Mouse (Mus musculus): Measurements from ENCODE around the gene Prkar2b. TPM values are rescaled to one million over a fixed set of nuclear protein-coding genes. Genes with fewer than 3 reads are reported as not detected.
A peak's percentile ranks its signal among the peaks of the same experiment; 100 is the strongest.

Gene Prkar2b
- polyA plus RNA-seq, 1 experiment from 2014 or later = 16.2 TPM

- 58% methylated on average over 4 of the region's 4 CpGs for WGBS
- no peak overlapping the region for H3K4me2 ChIP-seq
- H3K27ac ChIP-seq = no peak overlapping the region
- no peak overlapping the region for H3K9ac ChIP-seq
- H3K4me3 ChIP-seq = no peak overlapping the region
- ATAC-seq (ENCODE audit: insufficient number of reproducible peaks, low FRiP score, low TSS enrichment, low read depth) = no peak
- no peaks in the 10 kb centered on the region for H3K9me3 ChIP-seq
- H3K4me1 ChIP-seq = peaks cover 5% of the 10 kb centered on the region; the same call in 1 of the 2 replicates
- no peaks in the 10 kb centered on the region for H3K27me3 ChIP-seq
- peaks cover 63% of the 10 kb centered on the region for H3K36me3 ChIP-seq
Observed at GRCm38 (mm10) chr12:31926661-31927061, 134.4 kb downstream of the Prkar2b start.

DNA sequence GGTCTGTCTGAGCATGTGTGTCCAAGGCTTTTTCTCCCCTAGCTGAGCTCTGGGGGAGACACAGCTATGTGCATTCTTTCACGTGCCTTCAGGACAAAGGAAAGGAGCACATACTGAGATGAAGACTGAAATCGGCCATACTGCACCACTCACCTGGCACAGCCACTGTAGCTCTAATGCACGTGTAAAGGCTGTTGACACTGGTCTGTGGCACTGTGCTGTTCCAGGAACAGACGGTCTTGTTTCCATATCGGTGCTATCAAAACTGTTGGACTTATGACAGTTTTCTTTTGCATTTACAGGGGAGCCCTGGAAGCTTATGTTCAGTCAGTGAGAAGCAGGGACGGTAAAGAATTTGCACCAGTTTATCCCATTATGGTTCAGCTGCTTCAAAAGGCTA, 135.8 kb downstream of the Prkar2b start:
- H3K27ac ChIP-seq = peak overlapping the region; percentile 47; the same call in 1 of the 2 replicates
- ATAC-seq (ENCODE audit: insufficient number of reproducible peaks, low FRiP score, low TSS enrichment, low read depth) = no peak

GRCm38 (mm10) chr12:31924135-31924534, 137.0 kb downstream of the Prkar2b start:
- Histone ChIP-seq H3K9me3 (no peaks in the 10 kb centered on the region), H3K36me3 (peaks cover 54% of the 10 kb centered on the region), H3K4me1 (peaks cover 5% of the 10 kb centered on the region; the same call in 1 of the 2 replicates), H3K4me2 (no peak overlapping the region), H3K4me3 (no peak overlapping the region), H3K27me3 (no peaks in the 10 kb centered on the region), H3K27ac (no peak overlapping the region), H3K9ac (no peak overlapping the region)
- no peak for ATAC-seq (ENCODE audit: insufficient number of reproducible peaks, low FRiP score, low TSS enrichment, low read depth)
- WGBS = 77% methylated on average over 3 of the region's 3 CpGs

More for the DNA sequence above, 135.8 kb downstream of the Prkar2b start:
- peaks cover 58% of the 10 kb centered on the region for H3K36me3 ChIP-seq
- no peak overlapping the region for H3K9ac ChIP-seq
- H3K9me3 ChIP-seq = no peaks in the 10 kb centered on the region
- H3K4me3 ChIP-seq = no peak overlapping the region
- no peak overlapping the region for H3K4me2 ChIP-seq
- WGBS = 48% methylated on average over 6 of the region's 6 CpGs
- H3K4me1 ChIP-seq = peaks cover 5% of the 10 kb centered on the region; the same call in 1 of the 2 replicates
- no peaks in the 10 kb centered on the region for H3K27me3 ChIP-seq

DNA sequence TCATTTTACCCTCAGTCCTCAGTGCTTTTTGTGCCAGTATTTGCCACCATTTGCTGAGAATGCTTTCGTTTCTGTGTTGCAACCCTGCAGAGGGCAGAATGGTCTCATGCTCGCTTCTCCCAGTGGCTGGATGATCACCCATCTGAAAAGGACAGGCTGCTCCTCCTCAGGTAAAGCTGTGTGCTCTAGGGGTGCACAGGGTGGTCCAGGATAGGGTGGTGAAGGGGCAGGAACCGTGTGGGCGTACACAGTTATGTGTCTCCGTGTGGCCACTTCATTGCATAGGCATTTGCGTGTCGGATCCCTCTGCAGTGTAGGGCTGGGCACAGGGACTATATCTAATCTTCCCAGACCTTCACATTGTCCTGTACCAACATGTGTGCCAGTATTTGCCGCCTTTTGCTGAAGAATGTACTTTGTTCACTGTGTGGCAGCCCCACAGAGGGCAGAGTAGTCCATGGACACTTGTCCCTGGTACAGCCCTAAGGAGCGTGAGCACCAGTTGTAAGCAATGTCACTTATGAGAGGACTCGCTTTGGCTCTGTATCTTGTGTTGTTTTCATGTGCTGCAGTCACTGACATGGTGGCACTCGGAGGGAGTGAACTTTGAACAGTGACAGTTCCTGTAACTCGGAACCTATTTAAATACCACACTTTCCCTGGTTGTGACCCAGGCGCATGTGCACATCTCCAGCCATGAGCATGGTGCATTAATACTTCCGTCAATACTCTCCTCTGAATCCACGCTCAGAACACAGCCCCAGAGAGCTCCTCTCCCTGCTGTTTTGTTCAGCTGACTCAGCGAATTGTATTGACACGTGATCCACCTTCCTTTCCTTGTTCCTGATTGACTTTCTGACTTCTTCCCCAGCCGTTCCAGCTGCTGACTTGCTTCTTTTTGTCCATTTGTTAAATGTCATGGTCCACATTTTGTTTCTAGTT, 140.4 kb downstream of the Prkar2b start:
- Histone ChIP-seq H3K27me3 (no peaks in the 10 kb centered on the region), H3K36me3 (peaks cover 38% of the 10 kb centered on the region), H3K4me2 (no peak overlapping the region), H3K9me3 (no peaks in the 10 kb centered on the region), H3K4me1 (0 out of 2 replicates have a peak, but pooled peaks cover 2% of the 10 kb centered on the region), H3K27ac (no peak overlapping the region), H3K4me3 (no peak overlapping the region), H3K9ac (no peak overlapping the region)
- no peak for ATAC-seq (ENCODE audit: insufficient number of reproducible peaks, low FRiP score, low TSS enrichment, low read depth)
- 83% methylated on average over 18 of the region's 18 CpGs for WGBS

DNA sequence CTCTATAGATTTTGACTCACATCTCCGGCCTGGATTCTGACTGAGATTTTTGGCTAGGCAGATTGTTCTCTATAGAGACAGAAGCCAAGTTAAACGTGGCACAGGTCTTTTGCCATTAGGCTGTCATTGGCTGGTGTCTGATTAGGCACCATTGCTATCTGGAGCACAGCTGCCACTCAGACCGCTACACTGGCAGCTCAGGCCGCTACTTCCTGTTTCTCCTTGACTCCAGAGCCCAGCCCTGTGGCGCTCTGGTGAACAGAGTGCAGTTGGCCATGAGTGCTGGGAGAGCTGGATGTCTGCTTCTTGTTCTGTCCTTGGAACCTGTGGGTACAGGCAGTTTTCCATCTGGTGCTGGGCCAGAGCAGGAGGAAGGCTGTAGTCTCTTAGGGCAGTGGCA, 143.9 kb downstream of the Prkar2b start:
- H3K36me3 ChIP-seq = peaks cover 17% of the 10 kb centered on the region
- 69% methylated on average over 5 of the region's 5 CpGs for WGBS

DNA sequence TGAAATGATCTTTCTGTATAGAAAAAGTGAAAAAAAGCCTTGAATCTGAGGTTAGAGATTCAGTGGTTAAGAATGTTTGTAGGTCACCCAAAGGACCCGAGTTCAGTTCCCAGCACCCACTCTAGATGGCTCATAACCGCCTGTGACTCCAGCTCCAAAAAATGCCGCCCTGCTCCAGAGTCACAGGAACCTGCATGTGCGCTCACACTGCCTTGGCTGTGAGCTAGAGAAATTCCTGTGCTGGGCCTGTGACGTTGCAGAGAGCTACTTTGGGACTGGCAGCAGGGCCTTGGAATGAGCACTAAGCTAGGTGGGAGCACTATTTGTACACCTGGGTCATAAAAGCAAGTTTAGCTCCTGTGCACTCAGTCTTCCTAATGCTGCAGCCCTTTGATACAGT, 144.4 kb downstream of the Prkar2b start:
- no peaks in the 10 kb centered on the region for H3K4me1 ChIP-seq
- no peak for ATAC-seq (ENCODE audit: insufficient number of reproducible peaks, low FRiP score, low TSS enrichment, low read depth)
- no peak overlapping the region for H3K4me2 ChIP-seq
- no peaks in the 10 kb centered on the region for H3K9me3 ChIP-seq
- 86% methylated on average over 5 of the region's 5 CpGs for whole genome bisulfite sequencing
- no peak overlapping the region for H3K9ac ChIP-seq
- H3K4me3 ChIP-seq = no peak overlapping the region
- peaks cover 16% of the 10 kb centered on the region for H3K36me3 ChIP-seq
- no peak overlapping the region for H3K27ac ChIP-seq
- no peaks in the 10 kb centered on the region for H3K27me3 ChIP-seq

More for the DNA sequence above, 143.9 kb downstream of the Prkar2b start:
- Histone ChIP-seq H3K9ac (no peak overlapping the region), H3K9me3 (no peaks in the 10 kb centered on the region), H3K27me3 (no peaks in the 10 kb centered on the region), H3K27ac (no peak overlapping the region), H3K4me3 (no peak overlapping the region), H3K4me2 (no peak overlapping the region), H3K4me1 (no peaks in the 10 kb centered on the region)
- ATAC-seq (ENCODE audit: insufficient number of reproducible peaks, low FRiP score, low TSS enrichment, low read depth) = no peak

DNA sequence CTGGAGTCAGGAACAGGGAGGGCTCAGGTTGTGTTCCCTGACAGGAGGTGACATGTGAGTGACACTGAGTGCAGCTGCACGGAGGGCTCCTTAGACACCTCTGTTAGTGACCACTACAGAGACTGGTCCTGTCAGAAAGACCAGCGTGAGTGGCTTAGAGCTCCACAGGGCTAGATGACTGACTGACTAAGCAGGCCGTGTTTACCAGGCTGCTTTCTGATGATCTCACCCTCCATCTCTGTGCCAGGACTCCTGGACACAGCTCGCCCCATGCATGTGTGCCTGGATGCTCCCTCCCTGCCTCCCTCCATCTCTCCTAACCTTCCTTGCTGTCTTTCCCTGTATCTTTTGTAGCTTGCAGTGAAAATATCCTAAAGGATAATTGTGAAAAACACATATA, 147.5 kb downstream of the Prkar2b start:
- WGBS = 61% methylated on average over 4 of the region's 4 CpGs
- H3K4me3 ChIP-seq = no peak overlapping the region
- H3K9ac ChIP-seq = no peak overlapping the region
- no peaks in the 10 kb centered on the region for H3K9me3 ChIP-seq
- 0 out of 2 replicates have a peak, but pooled peaks cover 4% of the 10 kb centered on the region for H3K36me3 ChIP-seq
- H3K4me1 ChIP-seq = no peaks in the 10 kb centered on the region
- H3K4me2 ChIP-seq = no peak overlapping the region
- H3K27me3 ChIP-seq = no peaks in the 10 kb centered on the region
- no peak overlapping the region for H3K27ac ChIP-seq
- ATAC-seq (ENCODE audit: insufficient number of reproducible peaks, low FRiP score, low TSS enrichment, low read depth) = no peak

- no peak overlapping the region for H3K27ac ChIP-seq
- no peaks in the 10 kb centered on the region for H3K27me3 ChIP-seq
- ATAC-seq (ENCODE audit: insufficient number of reproducible peaks, low FRiP score, low TSS enrichment, low read depth) = no peak
- H3K9ac ChIP-seq = no peak overlapping the region
- H3K9me3 ChIP-seq = no peaks in the 10 kb centered on the region
- H3K4me2 ChIP-seq = no peak overlapping the region
- no peak overlapping the region for H3K4me3 ChIP-seq
- 81% methylated on average over 6 of the region's 6 CpGs for WGBS
- H3K4me1 ChIP-seq = no peaks in the 10 kb centered on the region
- no peaks in the 10 kb centered on the region for H3K36me3 ChIP-seq
Observed at GRCm38 (mm10) chr12:31912966-31913551, 148.0 kb downstream of the Prkar2b start.

Other genes starting within 250 kb of the Prkar2b start
- gene Hbp1, start 110.8 kb downstream of the Prkar2b start, polyA plus RNA-seq (2015; fragmentation: Nextera tagmentation; extraction: Ambion mirVana) = 132 and 137 TPM in 2 replicates
- 3.3 TPM in 2 replicates for gene Pik3cg, start 147.4 kb upstream of the Prkar2b start, polyA plus RNA-seq (2015; fragmentation: Nextera tagmentation; extraction: Ambion mirVana)

Measured in limb, embryonic 15.5 days (tissue).